Mouse (Mus musculus): ENCODE data around the gene H2-Q6. TPM values are rescaled to one million over a fixed set of nuclear protein-coding genes. Genes with fewer than 3 reads are reported as not detected.
"Not testable (repeated sequence)": the region's sequence is repeated elsewhere in the genome, so short reads cannot be mapped to it uniquely, and the experiment has no call there.

The H2-Q6 gene
- polyA plus RNA-seq, 1 experiment from 2014 or later, result 0.57 TPM

GRCm38 (mm10) chr17:35437386-35437936 lies 12.8 kb downstream of the H2-Q6 start:
- H3K4me3 ChIP-seq; H3K9me3 ChIP-seq (replicated peaks); ATAC-seq (ENCODE audit: insufficient number of reproducible peaks, low FRiP score); H3K4me2 ChIP-seq; H3K36me3 ChIP-seq; H3K27ac ChIP-seq (ENCODE audit: poor library complexity, severe bottlenecking); H3K4me1 ChIP-seq (replicated peaks); H3K9ac ChIP-seq: not testable (repeated sequence)
- WGBS, result 55% methylated on average over 1 of the region's 1 CpGs
- H3K27me3 ChIP-seq (replicated peaks), result peaks cover 41% of the 10 kb centered on the region

GRCm38 (mm10) chr17:35438395-35438794 lies 13.7 kb downstream of the H2-Q6 start:
- H3K4me1 ChIP-seq (replicated peaks); H3K9me3 ChIP-seq (replicated peaks); H3K27ac ChIP-seq (ENCODE audit: poor library complexity, severe bottlenecking); ATAC-seq (ENCODE audit: insufficient number of reproducible peaks, low FRiP score); H3K4me3 ChIP-seq; H3K36me3 ChIP-seq; H3K9ac ChIP-seq: not testable (repeated sequence)
- 49% methylated on average over 3 of the region's 3 CpGs for WGBS
- Histone ChIP-seq H3K4me2 (peak overlapping the region; percentile 86), H3K27me3 (replicated peaks) (peaks cover 47% of the 10 kb centered on the region)

GRCm38 (mm10) chr17:35438885-35439284 lies 14.2 kb downstream of the H2-Q6 start, which contains the start of gene H2-Q7:
Gene H2-Q7 (plus strand): TSS chr17:35439155.
- H3K27ac ChIP-seq (ENCODE audit: poor library complexity, severe bottlenecking); H3K4me1 ChIP-seq (replicated peaks); H3K9me3 ChIP-seq (replicated peaks); H3K36me3 ChIP-seq: not testable (repeated sequence)
- 4% methylated on average over 18 of the region's 18 CpGs for WGBS
- peak within 1 kb of the TSS; percentile 86 for H3K4me2 ChIP-seq
- H3K27me3 ChIP-seq (replicated peaks), result peaks cover 49% of the 10 kb centered on the region
- peak; percentile 80 for ATAC-seq (ENCODE audit: insufficient number of reproducible peaks, low FRiP score)
- H3K9ac ChIP-seq, result peak within 1 kb of the TSS; percentile 51
- peak within 1 kb of the TSS; percentile 50 for H3K4me3 ChIP-seq

GRCm38 (mm10) chr17:35439295-35439747 lies 14.7 kb downstream of the H2-Q6 start:
- peak overlapping the region; percentile 50 for H3K4me3 ChIP-seq
- under 1% methylated on average over 48 of the region's 48 CpGs for WGBS
- H3K4me1 ChIP-seq (replicated peaks); H3K9me3 ChIP-seq (replicated peaks); H3K36me3 ChIP-seq; H3K27ac ChIP-seq (ENCODE audit: poor library complexity, severe bottlenecking): not testable (repeated sequence)
- ATAC-seq (ENCODE audit: insufficient number of reproducible peaks, low FRiP score), result peak; percentile 30
- peak overlapping the region; percentile 51 for H3K9ac ChIP-seq
- H3K27me3 ChIP-seq (replicated peaks), result peaks cover 49% of the 10 kb centered on the region
- peak overlapping the region; percentile 86 for H3K4me2 ChIP-seq

- not testable (repeated sequence) for H3K4me1 ChIP-seq (replicated peaks); H3K9me3 ChIP-seq (replicated peaks); H3K27ac ChIP-seq (ENCODE audit: poor library complexity, severe bottlenecking); ATAC-seq (ENCODE audit: insufficient number of reproducible peaks, low FRiP score); H3K9ac ChIP-seq; H3K36me3 ChIP-seq
- Histone ChIP-seq H3K27me3 (replicated peaks) (peaks cover 45% of the 10 kb centered on the region), H3K4me2 (peak overlapping the region; percentile 86; the same call in 1 of the 2 replicates), H3K4me3 (peak overlapping the region; percentile 50; the same call in 1 of the 2 replicates)
- WGBS, result 34% methylated on average over 27 of the region's 27 CpGs
These were observed 15.4 kb downstream of the H2-Q6 start for GRCm38 (mm10) chr17:35439925-35440645.

GRCm38 (mm10) chr17:35442376-35442775 lies 17.7 kb downstream of the H2-Q6 start:
- not testable (repeated sequence) for H3K9ac ChIP-seq; H3K9me3 ChIP-seq (replicated peaks); H3K4me1 ChIP-seq (replicated peaks); ATAC-seq (ENCODE audit: insufficient number of reproducible peaks, low FRiP score); H3K4me3 ChIP-seq; H3K27ac ChIP-seq (ENCODE audit: poor library complexity, severe bottlenecking); H3K36me3 ChIP-seq; H3K4me2 ChIP-seq
- peaks cover 36% of the 10 kb centered on the region for H3K27me3 ChIP-seq (replicated peaks)
- WGBS, result 76% methylated on average over 2 of the region's 2 CpGs

GRCm38 (mm10) chr17:35444510-35444909 lies 19.9 kb downstream of the H2-Q6 start:
- H3K27ac ChIP-seq (ENCODE audit: poor library complexity, severe bottlenecking); H3K36me3 ChIP-seq; H3K9me3 ChIP-seq (replicated peaks); ATAC-seq (ENCODE audit: insufficient number of reproducible peaks, low FRiP score); H3K9ac ChIP-seq; H3K4me1 ChIP-seq (replicated peaks); H3K4me2 ChIP-seq; H3K4me3 ChIP-seq: not testable (repeated sequence)
- peaks cover 19% of the 10 kb centered on the region for H3K27me3 ChIP-seq (replicated peaks)
- WGBS, result 79% methylated on average over 2 of the region's 2 CpGs

- not testable (repeated sequence) for H3K27ac ChIP-seq (ENCODE audit: poor library complexity, severe bottlenecking); H3K4me2 ChIP-seq; H3K27me3 ChIP-seq (replicated peaks); H3K9me3 ChIP-seq (replicated peaks); H3K9ac ChIP-seq; H3K4me1 ChIP-seq (replicated peaks); ATAC-seq (ENCODE audit: insufficient number of reproducible peaks, low FRiP score); H3K4me3 ChIP-seq; H3K36me3 ChIP-seq
- WGBS, result no CpG with 5 or more reads among the region's 1 CpGs
These were observed 33.6 kb downstream of the H2-Q6 start for GRCm38 (mm10) chr17:35458247-35458646.

GRCm38 (mm10) chr17:35460513-35461341 lies 36.1 kb downstream of the H2-Q6 start:
- not testable (repeated sequence) for ATAC-seq (ENCODE audit: insufficient number of reproducible peaks, low FRiP score); H3K4me2 ChIP-seq; H3K27ac ChIP-seq (ENCODE audit: poor library complexity, severe bottlenecking); H3K9me3 ChIP-seq (replicated peaks); H3K36me3 ChIP-seq; H3K9ac ChIP-seq; H3K4me1 ChIP-seq (replicated peaks); H3K4me3 ChIP-seq
- 75% methylated on average over 2 of the region's 9 CpGs for WGBS
- H3K27me3 ChIP-seq (replicated peaks), result peaks cover 12% of the 10 kb centered on the region; the same call in 1 of the 2 replicates

GRCm38 (mm10) chr17:35465651-35466050 lies 41.0 kb downstream of the H2-Q6 start:
- ATAC-seq (ENCODE audit: insufficient number of reproducible peaks, low FRiP score); H3K27ac ChIP-seq (ENCODE audit: poor library complexity, severe bottlenecking); H3K4me2 ChIP-seq; H3K9me3 ChIP-seq (replicated peaks); H3K4me3 ChIP-seq; H3K36me3 ChIP-seq; H3K9ac ChIP-seq: not testable (repeated sequence)
- WGBS, result 5% methylated on average over 8 of the region's 8 CpGs
- peaks cover 10% of the 10 kb centered on the region for H3K4me1 ChIP-seq (replicated peaks)
- peaks cover 39% of the 10 kb centered on the region for H3K27me3 ChIP-seq (replicated peaks)

GRCm38 (mm10) chr17:35468936-35469335 lies 44.3 kb downstream of the H2-Q6 start:
- ATAC-seq (ENCODE audit: insufficient number of reproducible peaks, low FRiP score); H3K9me3 ChIP-seq (replicated peaks); H3K27ac ChIP-seq (ENCODE audit: poor library complexity, severe bottlenecking); H3K9ac ChIP-seq; H3K4me3 ChIP-seq; H3K36me3 ChIP-seq; H3K4me2 ChIP-seq: not testable (repeated sequence)
- Histone ChIP-seq H3K27me3 (replicated peaks) (peaks cover 63% of the 10 kb centered on the region), H3K4me1 (replicated peaks) (peaks cover 13% of the 10 kb centered on the region)
- 39% methylated on average over 3 of the region's 3 CpGs for WGBS

All from heart, embryonic 12.5 days (tissue).